Mouse (Mus musculus): ENCODE data around the gene Pds5b.

- TF ChIP-seq POLR2A (IDR thresholded peaks at IDR 0.05; ENCODE audit: borderline replicate concordance, extremely low read depth, insufficient read depth, insufficient read length, poor library complexity, severe bottlenecking): no peak
- no peak for TF ChIP-seq CTCF (IDR thresholded peaks at IDR 0.05; ENCODE audit: borderline replicate concordance, extremely low read depth, insufficient read depth, insufficient read length)
These were observed 126.5 kb downstream of the Pds5b start for GRCm38 (mm10) chr5:150800056-150800455.

Data from brain, embryonic 14.5 days (tissue).